Mouse (Mus musculus) liver, embryonic 11.5 days (tissue): ENCODE data around the gene Narfl. TPM values are rescaled to one million over a fixed set of nuclear protein-coding genes. Genes with fewer than 3 reads are reported as not detected.

ENCODE experiments used
- ATAC-seq: fragments of 200-750 bp; cut with Nextera tagmentation; replicated peaks from 2 replicates; pipeline ENCODE4 v1.8.0; 2017; ENCODE audit warnings: moderate number of reproducible peaks, mild to moderate bottlenecking, moderate TSS enrichment, moderate library complexity; ENCODE audit not compliant: low FRiP score
- DNase-seq: peaks from one replicate; pipeline ENCODE4 v3.0.0-alpha.2; 2017; ENCODE audit warnings: low spot score
- H3K27ac ChIP-seq: fragments of 300-500 bp; sonication (generic); 2 replicates; pipeline ENCODE4 v1.5.1; 2014; ENCODE audit warnings: mild to moderate bottlenecking, low read depth, low read length, control low read depth
- H3K27me3 ChIP-seq: fragments of 300-500 bp; sonication (generic); replicated peaks from 2 replicates; pipeline ENCODE4 v1.6.1; 2014; ENCODE audit warnings: low read length, mixed read lengths; ENCODE audit not compliant: control insufficient read depth, insufficient read depth
- H3K36me3 ChIP-seq: fragments of 300-500 bp; sonication (generic); 2 replicates; pipeline ENCODE4 v1.6.1; 2014; ENCODE audit warnings: mild to moderate bottlenecking, low read length, moderate library complexity, mixed read lengths; ENCODE audit not compliant: control insufficient read depth, insufficient read depth
- H3K4me1 ChIP-seq: fragments of 300-500 bp; sonication (generic); replicated peaks from 2 replicates; pipeline ENCODE4 v1.6.1; 2014; ENCODE audit warnings: low read length, mixed read lengths; ENCODE audit not compliant: control insufficient read depth, insufficient read depth
- H3K4me2 ChIP-seq: fragments of 300-500 bp; sonication (generic); 2 replicates; pipeline ENCODE4 v1.6.1; 2014; ENCODE audit warnings: mild to moderate bottlenecking, control low read depth, moderate library complexity
- H3K4me3 ChIP-seq: fragments of 300-500 bp; sonication (generic); 2 replicates; pipeline ENCODE4 v1.5.1; 2014; ENCODE audit warnings: low read depth, low read length, control low read depth
- H3K9ac ChIP-seq: fragments of 300-500 bp; sonication (generic); 2 replicates; pipeline ENCODE4 v1.6.1; 2014; ENCODE audit warnings: low read depth, low read length, control low read depth
- H3K9me3 ChIP-seq: fragments of 300-500 bp; sonication (generic); 2 replicates; pipeline ENCODE4 v1.6.1; 2016; ENCODE audit warnings: low read length, inconsistent platforms, mixed read lengths; ENCODE audit not compliant: control insufficient read depth
- WGBS: fragments of 180-500 bp; shearing (Covaris S2); extraction: QIAGEN DNeasy Blood & Tissue Kit; methylation state at CpG from one replicate; pipeline ENCODE4 v1.1.7; 2014; 5-methylcytosine and 5-hydroxymethylcytosine counted together
- polyA plus RNA-seq: library from polyadenylated mRNA; unstranded; fragments of >200 nt; fragmentation: Nextera tagmentation; extraction: Ambion mirVana; gene quantifications from 2 replicates; pipeline ENCODE4 v1.2.1, GENCODE M21; 2014

Gene Narfl
- polyA plus RNA-seq, 1 experiment from 2014 or later: 29.9 TPM

GRCm38 (mm10) chr17:25775318-25776062 is 1.9 kb downstream of the Narfl start:
- H3K9ac ChIP-seq: no peak overlapping the region

DNA sequence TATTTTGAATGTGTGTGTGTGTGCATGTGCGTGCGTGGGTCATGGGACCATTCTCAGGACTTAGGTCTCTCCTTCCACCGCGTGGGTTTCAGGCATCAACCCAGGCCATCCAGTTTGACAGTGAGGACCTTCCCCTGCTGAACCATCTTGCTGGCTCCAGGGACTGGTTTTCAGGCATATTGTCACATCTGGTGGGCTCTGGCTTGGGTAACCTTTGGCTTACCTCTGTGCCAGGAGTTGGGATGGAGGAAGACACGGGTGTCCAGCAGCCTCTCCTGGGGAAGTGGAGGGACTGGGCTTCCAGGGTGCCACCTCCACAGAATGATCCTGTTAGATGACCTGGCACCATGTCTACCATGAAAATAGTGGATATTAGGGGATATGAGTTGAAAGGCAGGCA is 4.4 kb downstream of the Narfl start:
- Histone ChIP-seq H3K9ac (no peak overlapping the region), H3K4me3 (no peak overlapping the region), H3K36me3 (peaks cover 27% of the 10 kb centered on the region), H3K27me3 (no peaks in the 10 kb centered on the region), H3K4me1 (peaks cover 10% of the 10 kb centered on the region), H3K27ac (no peak overlapping the region), H3K4me2 (no peak overlapping the region), H3K9me3 (no peaks in the 10 kb centered on the region)
- DNase-seq (no peak), ATAC-seq (no peak)
- 91% methylated on average over 5 of the region's 5 CpGs for WGBS

More at GRCm38 (mm10) chr17:25775318-25776062, 1.9 kb downstream of the Narfl start:
- Histone ChIP-seq H3K4me1 (peaks cover 10% of the 10 kb centered on the region), H3K4me3 (no peak overlapping the region), H3K9me3 (no peaks in the 10 kb centered on the region), H3K27me3 (0 out of 2 replicates have a peak, but pooled peaks cover 3% of the 10 kb centered on the region), H3K27ac (no peak overlapping the region), H3K4me2 (no peak overlapping the region), H3K36me3 (peaks cover 8% of the 10 kb centered on the region)
- DNase-seq (no peak), ATAC-seq (no peak)
- 77% methylated on average over 10 of the region's 10 CpGs for WGBS

GRCm38 (mm10) chr17:25781339-25781738 is 7.8 kb downstream of the Narfl start:
- Histone ChIP-seq H3K9me3 (no peaks in the 10 kb centered on the region), H3K4me3 (no peak overlapping the region), H3K4me1 (peaks cover 9% of the 10 kb centered on the region), H3K4me2 (no peak overlapping the region), H3K36me3 (peaks cover 29% of the 10 kb centered on the region), H3K9ac (no peak overlapping the region), H3K27ac (no peak overlapping the region), H3K27me3 (no peaks in the 10 kb centered on the region)
- 81% methylated on average over 6 of the region's 6 CpGs for WGBS
- DNase-seq (no peak), ATAC-seq (no peak)

DNA sequence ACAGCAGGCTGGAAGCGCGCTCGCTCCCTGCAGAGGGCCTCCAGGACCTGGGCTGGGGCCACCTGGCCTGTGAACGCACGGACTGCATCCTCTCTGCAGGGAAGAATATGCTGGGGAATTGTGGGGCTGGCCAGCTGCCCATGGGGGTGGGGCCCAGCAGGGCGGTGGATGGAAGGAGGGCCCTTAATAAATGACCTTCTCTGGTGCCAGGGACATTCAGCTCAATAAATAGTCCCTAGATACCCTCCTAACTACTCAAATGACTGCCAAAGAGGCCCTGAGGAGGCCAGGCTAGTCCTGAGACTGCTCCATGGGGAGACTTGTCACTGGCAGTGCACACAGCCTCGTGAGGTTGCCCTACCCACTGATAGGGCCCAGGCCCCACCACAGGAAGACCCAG is 9.5 kb downstream of the Narfl start:
- peaks cover 26% of the 10 kb centered on the region for H3K36me3 ChIP-seq
- H3K4me3 ChIP-seq: no peak overlapping the region
- H3K27ac ChIP-seq: no peak overlapping the region
- no peaks in the 10 kb centered on the region for H3K9me3 ChIP-seq
- no peak overlapping the region for H3K4me2 ChIP-seq
- no peak for DNase-seq
- no peaks in the 10 kb centered on the region for H3K27me3 ChIP-seq
- 85% methylated on average over 7 of the region's 7 CpGs for WGBS
- no peak overlapping the region for H3K9ac ChIP-seq
- H3K4me1 ChIP-seq: peaks cover 9% of the 10 kb centered on the region
- no peak for ATAC-seq

DNA sequence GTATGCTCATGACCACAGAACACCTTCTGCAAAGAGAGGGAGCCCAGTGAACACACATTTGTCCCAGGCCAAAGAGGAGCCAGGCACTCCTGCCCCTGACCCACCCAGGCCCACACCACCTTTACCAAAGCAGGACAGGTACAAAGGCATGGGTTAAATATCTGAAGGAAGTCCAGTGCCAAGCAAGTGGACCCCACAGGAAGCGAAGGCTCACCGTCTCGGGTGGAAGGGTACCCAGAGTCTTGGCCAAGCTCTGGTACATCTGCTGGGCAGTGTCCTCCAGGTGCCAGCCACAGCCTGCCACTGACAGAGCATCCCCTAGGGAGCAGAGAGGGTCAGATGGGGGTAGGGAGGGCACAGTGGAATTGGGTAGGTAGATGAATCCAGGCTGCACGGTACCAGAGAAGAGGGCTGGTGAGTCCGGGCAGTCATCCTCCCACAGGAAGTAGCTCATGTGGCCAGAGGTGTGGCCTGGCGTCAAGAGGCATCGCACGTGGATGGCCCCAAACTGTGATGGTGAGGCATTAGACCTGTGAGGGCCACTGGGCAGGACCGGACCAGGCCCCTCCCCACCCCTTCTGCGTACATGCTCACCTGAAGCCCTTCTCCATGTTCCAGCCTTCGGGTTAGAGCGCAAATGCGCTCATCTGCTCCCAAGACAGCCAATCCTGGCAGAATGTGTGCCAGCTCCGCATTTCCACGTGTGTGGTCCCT is 10.4 kb downstream of the Narfl start:
- H3K4me3 ChIP-seq: peak overlapping the region; percentile 73
- WGBS: 82% methylated on average over 15 of the region's 15 CpGs
- no peak for ATAC-seq

DNA sequence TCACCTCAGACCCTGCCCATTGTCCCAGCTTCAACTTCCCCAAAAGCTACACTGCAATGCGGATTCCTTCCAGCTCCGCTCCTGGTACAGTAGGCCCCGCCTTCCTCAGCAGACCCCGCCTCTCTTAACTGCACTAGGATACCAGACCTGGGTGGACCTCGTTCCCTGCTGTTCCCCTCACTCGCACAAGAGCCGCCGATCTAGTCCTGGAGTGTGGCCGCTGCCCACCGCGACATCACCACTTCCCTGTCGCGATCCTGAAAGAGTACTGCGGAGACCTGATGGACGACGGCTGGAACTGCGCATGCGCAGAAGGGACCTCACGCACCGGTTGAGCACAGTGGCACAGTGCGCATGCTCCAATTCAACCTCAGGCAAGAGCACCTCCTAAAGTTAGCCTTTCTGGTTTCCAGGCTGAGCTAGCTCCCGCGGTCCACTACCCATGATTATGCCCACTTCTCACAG is 11.7 kb downstream of the Narfl start, which contains the start of gene Haghl:
Gene Haghl (minus strand): TSS at position 393 of the 465 bp plus-strand sequence.
- peak within 1 kb of the TSS; percentile 92 for H3K4me2 ChIP-seq
- H3K4me1 ChIP-seq: peaks cover 9% of the 10 kb centered on the region
- H3K27me3 ChIP-seq: no peaks in the 10 kb centered on the region
- peak within 1 kb of the TSS; percentile 76 for H3K9ac ChIP-seq
- H3K27ac ChIP-seq: peak within 1 kb of the TSS; percentile 73
- H3K4me3 ChIP-seq: peak within 1 kb of the TSS; percentile 73
- no peaks in the 10 kb centered on the region for H3K9me3 ChIP-seq
- DNase-seq (peak; percentile 96), ATAC-seq (peak; percentile 78)
- peaks cover 22% of the 10 kb centered on the region for H3K36me3 ChIP-seq
- WGBS: under 1% methylated on average over 23 of the region's 23 CpGs

More for the DNA sequence above, 10.4 kb downstream of the Narfl start:
- no peak for DNase-seq
- peak overlapping the region; percentile 92 for H3K4me2 ChIP-seq
- H3K9me3 ChIP-seq: no peaks in the 10 kb centered on the region
- H3K27me3 ChIP-seq: no peaks in the 10 kb centered on the region
- H3K9ac ChIP-seq: peak overlapping the region; percentile 76
- H3K4me1 ChIP-seq: peaks cover 9% of the 10 kb centered on the region
- no peak overlapping the region for H3K27ac ChIP-seq
- H3K36me3 ChIP-seq: peaks cover 24% of the 10 kb centered on the region

GRCm38 (mm10) chr17:25786280-25786679 is 12.7 kb downstream of the Narfl start, which contains the start of gene Ccdc78:
Ccdc78 (plus strand) TSS chr17:25786580.
- peaks cover 16% of the 10 kb centered on the region for H3K36me3 ChIP-seq
- DNase-seq: no peak
- H3K4me2 ChIP-seq: peak within 1 kb of the TSS; percentile 92
- no peaks in the 10 kb centered on the region for H3K27me3 ChIP-seq
- WGBS: 74% methylated on average over 3 of the region's 3 CpGs
- H3K9ac ChIP-seq: peak within 1 kb of the TSS; percentile 76
- H3K9me3 ChIP-seq: no peaks in the 10 kb centered on the region
- H3K4me3 ChIP-seq: peak within 1 kb of the TSS; percentile 73
- no peak for ATAC-seq
- H3K27ac ChIP-seq: peak within 1 kb of the TSS; percentile 73
- peaks cover 17% of the 10 kb centered on the region for H3K4me1 ChIP-seq

DNA sequence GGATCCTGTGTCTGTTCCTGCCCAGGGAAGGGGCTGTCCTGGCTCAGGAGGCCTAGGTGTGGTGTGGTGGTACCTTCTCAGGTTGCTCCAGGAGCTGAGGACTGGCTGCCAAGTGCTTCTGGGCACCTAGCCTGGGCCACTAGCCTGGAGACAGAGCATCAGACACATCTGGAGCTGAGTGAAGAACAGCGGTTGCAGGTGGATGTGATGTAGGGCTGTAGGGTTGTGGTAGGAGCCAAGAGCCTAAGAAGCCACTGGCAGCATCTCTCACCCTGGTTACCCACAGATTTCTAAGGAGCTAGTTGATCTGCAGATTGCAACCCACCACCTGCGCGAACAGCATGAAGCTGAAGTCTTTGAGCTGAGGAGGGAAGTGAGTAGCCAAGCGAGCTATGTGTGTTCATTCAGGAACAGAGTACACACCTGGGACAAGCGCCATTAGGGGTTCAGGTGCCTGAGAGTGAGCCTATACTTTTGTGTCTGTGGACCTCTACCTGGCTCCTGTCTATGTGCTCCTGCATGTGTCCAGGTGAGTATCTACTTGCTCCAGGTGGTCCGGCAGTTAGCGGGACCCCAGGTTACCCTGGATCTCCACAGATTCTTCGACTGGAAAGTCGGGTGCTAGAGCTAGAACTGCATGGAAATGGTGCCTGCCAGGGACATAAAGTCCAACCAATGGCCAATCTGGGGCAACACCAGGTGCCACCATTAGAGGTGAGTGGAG is 13.4 kb downstream of the Narfl start:
- 91% methylated on average over 9 of the region's 9 CpGs for WGBS
- H3K4me3 ChIP-seq: no peak overlapping the region
- DNase-seq: no peak
- ATAC-seq: no peak
- H3K4me1 ChIP-seq: peaks cover 20% of the 10 kb centered on the region
- no peaks in the 10 kb centered on the region for H3K9me3 ChIP-seq
- no peaks in the 10 kb centered on the region for H3K27me3 ChIP-seq
- no peak overlapping the region for H3K27ac ChIP-seq
- peaks cover 11% of the 10 kb centered on the region for H3K36me3 ChIP-seq
- H3K4me2 ChIP-seq: no peak overlapping the region
- H3K9ac ChIP-seq: no peak overlapping the region
